Mouse (Mus musculus) myocyte (in vitro differentiated cells): ENCODE measurements around the gene Tpcn2.

Experiments used
- MYOG ChIP-seq, 3 experiments: IDR thresholded peaks; one replicate each; pipeline ENCODE4 v1.6.1; 2011; ENCODE audit warnings: control low read depth in 2 of 3, low read depth in 2 of 3, mild to moderate bottlenecking in 2 of 3; ENCODE audit not compliant: insufficient read length in 2 of 3, control insufficient read depth in 1 of 3, insufficient read depth in 1 of 3
- POLR2A ChIP-seq: IDR thresholded peaks from one replicate; pipeline ENCODE4 v1.6.1; 2011; ENCODE audit warnings: low read depth, mild to moderate bottlenecking, control low read depth, moderate library complexity; ENCODE audit not compliant: insufficient read length
- POLR2AphosphoS2 ChIP-seq: IDR thresholded peaks from one replicate; pipeline ENCODE4 v1.6.1; 2011; ENCODE audit warnings: low read depth, control low read depth; ENCODE audit not compliant: insufficient read length

DNA sequence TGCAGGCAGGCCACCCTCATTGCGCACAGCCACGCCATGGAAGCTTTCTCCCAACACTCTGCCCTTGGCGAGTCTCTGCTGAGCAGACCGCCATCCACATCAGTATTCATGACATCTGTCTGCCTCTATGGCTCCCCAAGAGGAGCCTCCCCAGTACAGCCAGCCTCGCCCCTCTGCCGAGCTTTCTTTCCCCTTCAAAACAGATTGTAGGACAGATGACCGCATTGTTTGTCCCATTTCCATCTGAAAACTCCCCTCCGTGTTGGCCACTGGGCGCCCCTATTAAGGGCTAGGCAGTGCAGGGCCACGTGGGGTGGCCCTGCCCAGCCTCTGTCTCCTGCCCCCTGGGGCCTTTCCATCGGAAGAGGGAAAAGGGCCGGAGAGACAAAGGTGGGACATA is 110.7 kb downstream of the Tpcn2 start:
- TF ChIP-seq POLR2A (no peak), POLR2AphosphoS2 (no peak), MYOG (IDR thresholded peaks at IDR 0.05; ENCODE audit: control insufficient read depth in 1 of 3, insufficient read depth in 1 of 3, insufficient read length in 2 of 3, low read depth in 2 of 3) (no peak)
